Mouse (Mus musculus) myocyte (in vitro differentiated cells): ENCODE measurements around the gene Map3k12.

Experiments used
- MAX ChIP-seq: IDR thresholded peaks from one replicate; pipeline ENCODE4 v1.6.1; 2011; ENCODE audit warnings: low read depth, mild to moderate bottlenecking, control low read depth
- MYOD1 ChIP-seq, 3 experiments: IDR thresholded peaks; one replicate each; pipeline ENCODE4 v1.6.1; 2011; ENCODE audit warnings: control low read depth in 2 of 3, low read depth in 2 of 3, mild to moderate bottlenecking in 2 of 3, moderate library complexity in 1 of 3; ENCODE audit not compliant: insufficient read length in 2 of 3, control insufficient read depth in 1 of 3
- POLR2A ChIP-seq: IDR thresholded peaks from one replicate; pipeline ENCODE4 v1.6.1; 2011; ENCODE audit warnings: low read depth, mild to moderate bottlenecking, control low read depth, moderate library complexity; ENCODE audit not compliant: insufficient read length

- TF ChIP-seq MYOD1 (IDR thresholded peaks at IDR 0.05; ENCODE audit: control insufficient read depth in 1 of 3, insufficient read length in 2 of 3, low read depth in 2 of 3) (no peak), POLR2A (no peak), MAX (no peak)
Observed at GRCm38 (mm10) chr15:102508336-102508735, 8.5 kb downstream of the Map3k12 start.
